Mouse (Mus musculus): ENCODE results near the gene Cldn7.

Cldn7 gene

DNA sequence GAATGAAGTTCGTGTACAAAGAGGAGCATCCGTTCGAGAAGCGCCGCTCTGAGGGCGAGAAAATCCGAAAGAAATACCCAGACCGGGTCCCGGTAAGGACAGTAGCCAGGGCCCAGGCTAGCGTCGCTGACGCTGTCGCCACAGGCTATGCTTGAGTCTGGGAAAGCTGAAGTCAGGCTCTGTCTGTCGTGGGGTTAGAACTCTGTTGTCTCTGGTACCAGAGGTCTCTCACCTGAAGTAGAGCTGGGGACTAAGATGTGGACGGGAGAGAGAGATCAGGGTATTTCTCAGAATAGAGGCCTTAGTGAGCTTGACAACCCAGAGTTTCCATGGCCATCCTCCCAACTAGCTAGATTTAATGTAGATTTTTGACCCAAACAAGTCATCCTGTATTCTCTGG, 27.1 kb downstream of the Cldn7 start:
- DNase-seq (ENCODE audit: low spot score), result no peak

DNA sequence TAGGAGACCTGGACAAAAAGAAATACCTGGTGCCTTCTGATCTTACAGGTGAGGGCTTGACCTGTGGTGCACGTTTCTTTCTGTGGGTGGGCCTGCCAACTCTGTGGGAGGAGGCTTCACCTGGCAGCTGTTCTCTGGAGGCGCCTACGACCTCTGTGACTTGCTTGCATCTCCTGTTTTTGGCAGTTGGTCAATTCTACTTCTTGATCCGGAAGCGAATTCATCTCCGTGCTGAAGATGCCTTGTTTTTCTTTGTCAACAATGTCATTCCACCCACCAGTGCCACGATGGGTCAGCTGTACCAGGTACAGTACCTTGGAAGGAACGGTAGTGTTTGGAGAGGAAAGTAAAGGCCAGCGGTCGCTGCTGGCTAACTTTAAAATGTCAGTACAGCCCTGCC, 27.8 kb downstream of the Cldn7 start:
- no peak for DNase-seq (ENCODE audit: low spot score)

DNA sequence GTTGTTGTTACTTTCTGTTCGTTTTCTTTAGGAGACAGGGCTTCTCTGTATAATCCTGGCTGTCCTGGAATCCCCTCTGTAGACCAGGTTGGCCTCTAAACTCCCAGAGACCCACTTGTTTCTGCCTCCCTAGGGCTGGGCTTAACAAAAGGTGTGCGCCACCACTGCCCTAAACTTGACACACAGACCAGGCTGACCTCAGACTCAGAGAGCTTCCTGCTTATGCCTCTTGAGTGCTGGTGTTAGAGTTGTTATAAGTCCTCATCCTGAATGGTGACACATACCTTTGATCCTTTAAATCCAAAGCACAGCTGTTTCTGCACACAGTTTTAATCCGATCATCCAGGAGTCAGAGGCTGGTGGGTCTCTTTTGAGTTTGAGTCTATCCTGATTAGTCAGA, 28.4 kb downstream of the Cldn7 start:
- no peak for DNase-seq (ENCODE audit: low spot score)

- no peak for DNase-seq (ENCODE audit: low spot score)
Measured at GRCm38 (mm10) chr11:69994401-69995090, 30.0 kb downstream of the Cldn7 start.

- DNase-seq (ENCODE audit: low spot score), result peak; percentile 96
Measured at GRCm38 (mm10) chr11:69995391-69995960, 30.9 kb downstream of the Cldn7 start, which contains the start of gene Phf23. TSS of gene Phf23 (plus strand) at chr11:69995777.

- peak; percentile 58 for DNase-seq (ENCODE audit: low spot score)
Measured at GRCm38 (mm10) chr11:69996161-69997061, 31.8 kb downstream of the Cldn7 start.

GRCm38 (mm10) chr11:69997070-69997509, 32.5 kb downstream of the Cldn7 start:
- DNase-seq (ENCODE audit: low spot score), result peak; percentile 93

DNA sequence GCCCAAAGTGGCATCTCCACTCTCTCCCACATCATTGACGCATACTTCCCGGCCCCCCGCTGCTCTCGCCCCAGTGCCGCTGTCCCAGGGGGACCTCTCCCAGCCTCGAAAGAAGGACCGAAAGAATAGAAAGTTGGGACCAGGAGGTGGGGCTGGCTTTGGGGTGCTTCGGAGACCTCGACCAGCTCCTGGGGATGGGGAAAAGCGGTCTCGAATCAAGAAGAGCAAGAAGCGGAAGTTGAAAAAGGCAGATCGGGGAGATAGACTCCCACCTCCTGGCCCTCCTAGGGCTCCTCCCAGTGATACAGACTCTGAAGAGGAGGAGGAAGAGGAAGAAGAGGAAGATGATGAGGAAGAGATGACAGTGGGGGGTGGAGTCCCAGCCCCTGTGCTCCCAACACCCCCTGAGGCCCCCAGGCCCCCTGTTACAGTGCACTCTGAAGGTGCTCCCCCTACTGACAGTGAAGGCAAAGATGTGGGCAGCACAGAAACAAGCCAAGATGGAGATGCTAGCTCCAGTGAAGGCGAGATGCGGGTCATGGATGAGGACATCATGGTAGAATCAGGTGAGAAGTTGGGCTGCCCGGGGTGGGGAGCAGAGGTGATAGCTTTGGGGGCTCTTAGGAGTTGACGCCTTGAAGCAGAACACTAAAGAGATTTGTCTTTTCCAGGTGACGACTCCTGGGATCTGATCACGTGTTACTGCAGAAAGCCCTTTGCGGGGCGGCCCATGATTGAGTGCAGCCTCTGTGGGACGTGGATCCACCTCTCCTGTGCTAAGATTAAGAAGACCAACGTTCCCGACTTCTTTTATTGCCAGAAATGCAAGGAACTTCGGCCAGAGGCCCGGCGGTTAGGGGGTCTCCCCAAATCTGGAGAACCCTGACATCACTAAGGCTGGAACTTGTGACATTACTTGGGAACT, 34.2 kb downstream of the Cldn7 start:
- DNase-seq (ENCODE audit: low spot score), result no peak

GRCm38 (mm10) chr11:69999666-70000065, 35.1 kb downstream of the Cldn7 start:
- no peak for DNase-seq (ENCODE audit: low spot score)

DNA sequence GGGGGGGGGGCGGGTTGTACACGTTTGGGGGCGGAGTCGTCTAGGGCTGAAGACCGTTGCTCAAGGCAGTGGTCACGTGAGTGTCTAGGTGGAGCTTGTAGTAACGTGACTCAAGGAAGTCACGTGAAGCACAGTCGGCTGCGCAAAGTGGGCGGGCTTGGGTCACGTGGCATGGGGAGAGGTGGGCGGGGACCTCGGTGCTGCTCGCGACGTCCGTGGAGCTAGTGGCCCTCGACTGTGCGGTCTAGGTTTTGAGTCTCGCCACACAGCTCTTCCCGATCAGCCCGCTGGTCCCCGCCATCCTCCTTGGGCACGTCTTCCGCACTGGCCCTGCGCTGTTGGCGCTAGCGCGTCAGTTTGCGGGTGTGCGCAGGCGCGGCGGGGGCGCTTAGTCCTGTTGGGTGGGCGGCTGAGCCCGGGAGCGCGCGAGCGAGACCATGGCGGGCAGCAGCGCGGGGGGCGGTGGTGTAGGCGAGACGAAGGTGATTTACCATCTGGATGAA, 35.9 kb downstream of the Cldn7 start, which contains the start of gene Dvl2:
Dvl2 (plus strand) TSS at position 200 of the 503 bp plus-strand sequence.
- DNase-seq (ENCODE audit: low spot score), result peak; percentile 86

DNA sequence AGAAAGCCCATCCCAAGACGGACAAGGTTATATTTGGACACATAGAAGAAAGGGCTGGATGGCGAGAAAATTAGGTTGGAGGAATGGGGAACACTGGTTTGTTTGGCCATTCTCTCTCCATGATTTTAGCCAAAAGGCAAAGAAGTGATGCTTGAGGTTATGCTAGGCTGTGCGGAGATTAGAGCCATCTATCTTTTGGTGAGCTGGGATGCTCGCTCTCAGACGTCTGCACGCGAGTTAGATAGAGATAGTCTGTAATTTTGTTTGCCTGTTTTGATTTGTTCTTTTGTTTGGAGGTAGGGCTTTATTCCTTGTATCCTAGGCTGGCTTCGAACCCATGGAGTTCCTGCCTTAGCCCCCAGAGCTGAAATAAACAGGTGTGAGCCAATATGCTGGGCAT, 36.6 kb downstream of the Cldn7 start:
- no peak for DNase-seq (ENCODE audit: low spot score)

- no peak for DNase-seq (ENCODE audit: low spot score)
Measured at GRCm38 (mm10) chr11:70001865-70002264, 37.3 kb downstream of the Cldn7 start.

GRCm38 (mm10) chr11:70002471-70002870, 37.9 kb downstream of the Cldn7 start:
- DNase-seq (ENCODE audit: low spot score), result no peak

- no peak for DNase-seq (ENCODE audit: low spot score)
Measured at GRCm38 (mm10) chr11:70005521-70005920, 40.9 kb downstream of the Cldn7 start.

DNA sequence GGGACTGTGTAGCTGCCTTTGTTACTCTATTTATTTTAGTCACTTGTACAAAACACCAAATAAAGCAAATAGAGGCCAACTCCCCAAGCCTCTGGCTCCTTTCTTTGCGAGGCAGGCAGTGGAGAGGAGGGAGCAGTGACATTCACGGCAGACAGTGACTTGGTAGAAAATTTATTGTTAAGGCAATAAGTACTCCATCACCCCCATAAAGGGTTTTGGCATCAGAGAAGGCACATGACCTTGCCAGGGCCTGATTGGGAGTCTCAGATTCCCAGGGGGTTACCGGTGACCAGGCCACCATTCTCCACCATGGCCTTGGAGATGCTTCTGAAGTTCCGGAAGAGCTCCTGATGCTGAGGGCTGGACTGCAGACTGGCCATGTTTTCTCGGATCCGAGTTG, 45.5 kb downstream of the Cldn7 start:
- DNase-seq (ENCODE audit: low spot score), result peak; percentile 2

DNA sequence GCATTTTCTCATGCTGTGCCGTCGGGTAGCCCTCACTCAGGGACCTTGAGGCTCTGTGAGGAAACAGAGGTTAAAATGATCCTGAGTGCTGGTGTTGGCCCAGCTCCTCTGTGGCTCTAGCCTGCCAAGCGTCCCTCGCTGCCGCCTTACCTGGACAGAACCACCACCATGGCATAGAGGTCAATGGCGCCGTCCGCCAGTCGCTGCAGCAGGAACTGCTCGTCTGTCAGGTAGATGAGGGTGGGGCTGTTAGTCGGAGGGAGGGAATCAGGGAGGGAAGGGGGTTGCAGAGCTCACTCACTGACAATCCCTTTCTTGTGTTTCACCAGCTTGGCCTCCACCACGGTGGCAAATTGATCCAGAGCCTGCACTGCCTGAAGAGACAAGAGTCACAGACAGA, 46.0 kb downstream of the Cldn7 start:
- DNase-seq (ENCODE audit: low spot score), result peak; percentile 3

DNA sequence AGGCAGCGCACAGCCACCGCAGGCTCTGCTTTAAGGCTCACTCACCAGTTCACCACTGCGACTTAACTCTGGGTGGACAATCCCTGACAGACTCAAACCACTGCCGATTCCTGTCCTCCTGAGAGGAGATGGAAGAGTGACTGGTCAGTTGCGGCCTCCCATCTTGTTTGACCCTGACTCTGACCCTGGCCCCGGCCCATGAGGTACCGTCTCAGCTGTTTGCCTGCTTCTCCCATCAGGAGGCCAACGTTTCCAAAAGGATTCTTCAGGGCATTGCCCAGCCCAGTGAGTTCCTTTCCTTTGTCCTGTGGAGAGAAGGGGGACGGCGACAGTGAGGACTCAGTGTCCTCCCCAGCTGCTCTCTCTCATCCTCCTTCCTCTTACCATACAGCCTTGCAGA, 46.4 kb downstream of the Cldn7 start:
- no peak for DNase-seq (ENCODE audit: low spot score)

- DNase-seq (ENCODE audit: low spot score), result no peak
Measured at GRCm38 (mm10) chr11:70012931-70013330, 48.4 kb downstream of the Cldn7 start.

GRCm38 (mm10) chr11:70013408-70013807, 48.8 kb downstream of the Cldn7 start:
- DNase-seq (ENCODE audit: low spot score), result no peak

GRCm38 (mm10) chr11:70014051-70014450, 49.5 kb downstream of the Cldn7 start:
- DNase-seq (ENCODE audit: low spot score), result no peak

GRCm38 (mm10) chr11:70014880-70015558, 50.4 kb downstream of the Cldn7 start, which contains the start of gene Acadvl:
TSS of gene Acadvl (minus strand) at chr11:70015411.
- DNase-seq (ENCODE audit: low spot score), result peak; percentile 86
